Mouse (Mus musculus) fat pad, adult 2 months (tissue): ENCODE data around the gene Zfp324.

Experiments used
- DNase-seq: peaks from one replicate; pipeline ENCODE4 v3.0.0-alpha.2; 2011; ENCODE audit warnings: low read depth, low spot score; ENCODE audit errors: extremely low read depth

Zfp324 gene

DNA sequence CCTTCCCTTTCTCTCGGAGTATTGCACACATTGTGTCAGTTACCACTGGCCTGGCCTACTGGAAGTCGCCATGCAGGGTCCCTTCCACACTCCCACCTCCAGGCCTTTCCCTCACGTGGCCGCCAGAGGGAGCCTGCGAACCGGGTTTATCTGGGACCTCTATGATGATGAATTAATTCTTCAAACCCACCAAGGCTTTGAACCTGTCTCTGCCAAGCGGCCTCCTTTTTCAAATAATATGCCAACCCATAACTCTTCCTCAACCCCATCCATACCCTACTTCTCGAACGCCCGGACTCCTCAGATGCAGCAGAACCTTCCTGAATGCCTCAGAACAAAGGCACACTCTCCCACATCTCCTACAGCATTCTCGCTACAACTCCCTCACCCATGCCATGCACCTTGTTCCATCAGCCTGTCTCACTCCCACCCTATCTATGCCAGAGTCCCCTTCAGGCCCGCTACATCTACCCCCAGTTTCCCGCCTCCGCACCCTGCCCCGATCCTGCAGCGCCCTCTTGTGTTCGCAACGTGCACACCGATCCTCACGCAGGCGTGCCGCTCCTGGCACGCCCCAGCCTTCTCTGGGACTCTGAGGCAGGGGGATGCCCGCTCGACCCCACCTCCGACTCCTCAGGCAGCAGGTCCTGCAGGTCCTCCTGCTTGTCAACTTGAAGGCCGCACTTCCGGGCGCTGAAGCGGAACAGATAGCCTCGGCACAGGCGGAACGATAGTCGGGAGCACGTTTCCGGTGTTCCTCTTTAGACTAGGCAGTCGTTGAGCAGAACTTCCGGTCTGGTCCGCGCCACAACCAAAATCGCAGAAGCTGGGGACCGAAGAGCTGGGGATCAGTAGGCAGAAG lies 43.7 kb downstream of the Zfp324 start:
- DNase-seq, result no peak

DNA sequence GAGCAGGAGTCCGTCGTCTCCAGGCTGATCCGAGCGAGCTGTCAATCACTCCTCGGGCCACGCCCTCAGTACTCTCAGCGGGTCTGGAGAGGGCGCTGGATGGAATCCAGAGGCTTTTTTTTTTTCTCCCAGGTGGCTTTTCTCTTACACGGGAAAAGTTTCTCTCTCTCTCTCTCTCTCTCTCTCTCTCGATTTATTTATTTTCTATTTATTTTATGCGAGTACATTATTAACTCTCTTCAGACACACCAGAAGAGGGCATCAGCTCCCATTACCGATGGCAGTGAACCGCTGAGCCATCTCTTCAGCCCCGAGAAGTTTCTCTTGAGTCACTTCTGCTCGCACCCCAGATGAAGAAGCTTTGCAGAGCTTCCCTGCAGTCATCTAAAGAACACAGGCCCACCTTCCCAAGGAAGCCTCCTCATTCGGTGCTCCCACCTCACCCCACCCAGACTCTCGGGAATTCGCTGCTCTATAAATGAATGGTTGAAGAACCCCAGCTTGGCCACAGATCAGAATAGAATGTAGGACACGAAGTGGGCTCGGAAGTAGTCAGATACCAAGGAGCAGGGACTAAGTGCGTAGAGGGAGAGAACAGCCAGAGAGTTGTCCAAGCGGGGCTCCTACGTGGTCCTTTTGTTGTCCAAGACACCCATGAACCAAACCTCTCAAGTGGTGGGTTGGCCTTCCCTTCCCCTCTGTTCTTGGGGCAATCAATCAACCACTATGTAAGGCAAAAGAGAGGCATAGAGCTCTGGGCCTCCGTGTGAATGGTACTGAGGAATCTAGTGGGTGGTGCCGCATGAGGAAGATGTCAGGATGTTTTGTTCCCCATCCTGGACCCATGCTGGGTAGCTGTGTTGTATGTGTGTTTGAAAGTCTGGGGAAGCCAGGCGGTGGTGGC lies 44.6 kb downstream of the Zfp324 start, which contains the start of gene Zbtb45:
Zbtb45 (minus strand) TSS at position 30 of the 904 bp plus-strand sequence.
- DNase-seq, result no peak

DNA sequence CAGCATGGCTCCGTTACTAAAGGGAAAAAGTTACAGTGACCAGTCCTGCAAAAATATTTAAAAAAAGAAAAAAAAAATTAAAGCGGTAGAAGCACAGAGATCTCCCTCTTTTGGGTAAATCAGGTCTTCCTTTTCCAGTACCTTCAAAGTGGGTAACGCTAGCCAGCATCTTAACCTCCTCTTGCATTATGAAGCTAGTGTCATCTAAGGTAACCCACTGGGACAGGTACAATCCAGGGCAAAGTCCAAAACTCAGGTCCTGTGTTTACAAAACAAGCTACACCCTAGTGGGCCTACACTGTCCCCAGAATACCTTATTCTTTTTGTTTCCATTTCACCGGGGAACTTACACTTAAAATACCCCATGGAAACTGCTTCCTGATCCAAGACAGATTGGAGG lies 48.0 kb downstream of the Zfp324 start:
- no peak for DNase-seq

DNA sequence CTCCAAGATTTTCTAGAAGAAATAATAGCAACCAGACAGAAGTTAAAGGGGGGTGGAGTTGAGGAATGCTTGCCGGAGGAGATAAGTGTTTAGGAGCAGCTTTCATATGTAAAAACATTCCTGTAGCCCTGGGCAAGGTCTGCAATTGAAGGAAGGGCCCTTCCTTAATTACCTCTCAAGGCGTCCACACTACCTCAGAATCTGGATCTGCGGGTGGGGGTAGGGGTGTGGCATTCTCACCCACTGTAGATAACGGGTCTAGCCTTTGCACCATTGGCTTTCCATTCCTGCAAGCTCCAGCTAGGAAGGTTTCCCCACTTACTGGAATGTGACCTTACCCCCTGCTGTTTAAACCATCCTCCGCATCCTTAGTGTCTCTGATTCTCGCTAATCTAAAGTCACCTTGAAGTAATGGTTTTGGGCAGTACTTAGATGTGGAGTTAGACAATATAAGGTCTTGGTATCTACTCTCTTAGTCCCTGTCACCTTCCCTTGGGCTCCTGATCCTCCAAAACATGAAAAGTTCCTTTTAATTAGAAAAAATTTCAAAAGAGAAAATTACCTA lies 48.7 kb downstream of the Zfp324 start:
- no peak for DNase-seq

DNA sequence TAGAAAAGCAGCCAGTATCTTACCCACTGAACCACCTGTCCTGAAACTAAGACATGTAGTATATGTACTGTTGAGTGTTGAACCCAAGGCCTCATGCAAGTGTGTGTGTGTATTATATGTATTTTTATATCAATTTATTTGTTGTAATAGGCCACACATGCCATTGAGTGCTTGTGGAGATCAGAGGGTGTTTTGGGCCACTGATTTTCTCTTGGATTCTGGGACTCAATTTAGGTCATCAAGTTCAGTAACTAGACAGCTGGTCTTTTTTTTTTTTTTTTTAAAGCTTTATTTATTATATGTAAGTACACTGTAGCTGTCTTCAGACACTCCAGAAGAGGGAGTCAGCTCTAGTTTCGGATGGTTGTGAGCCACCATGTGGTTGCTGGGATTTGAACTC lies 49.6 kb downstream of the Zfp324 start:
- DNase-seq, result no peak

DNA sequence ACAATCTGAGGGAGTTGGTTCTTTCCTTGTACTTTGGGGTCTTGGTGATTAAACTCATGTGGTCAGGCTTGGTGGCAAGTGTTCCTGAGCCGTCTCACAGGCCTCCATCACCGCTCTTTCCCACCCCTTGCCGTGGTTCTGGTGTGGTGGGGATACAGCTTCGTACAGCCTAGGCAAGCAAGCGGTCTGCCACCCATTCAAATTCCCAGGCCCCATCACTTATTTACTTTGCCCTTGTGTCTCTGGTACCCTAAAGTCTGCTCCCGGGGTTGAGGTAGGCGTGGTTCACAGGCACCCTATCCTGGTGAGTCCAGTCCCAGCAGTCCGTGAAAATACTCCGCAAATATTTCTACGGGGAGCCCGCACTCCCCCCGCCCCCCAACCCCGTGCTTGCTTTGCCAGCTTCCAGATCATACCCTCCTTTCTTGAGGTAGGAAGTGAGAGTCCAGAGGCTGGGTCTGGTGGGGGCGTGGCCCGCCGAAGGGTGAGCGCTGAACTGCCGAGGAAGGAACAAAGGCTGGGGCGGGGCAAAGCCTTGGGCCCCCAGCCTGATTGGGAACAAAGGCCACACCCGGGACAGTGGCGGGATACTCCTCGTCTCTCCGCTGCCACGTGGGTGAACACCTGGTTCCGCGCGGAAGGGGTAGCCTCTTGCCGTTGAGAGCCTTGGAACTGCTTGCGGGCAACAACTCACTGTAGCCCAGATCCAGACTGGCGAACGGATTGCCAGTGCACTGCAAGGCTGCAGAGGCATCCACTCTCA lies 57.3 kb downstream of the Zfp324 start:
- DNase-seq, result no peak
